Mouse (Mus musculus) megakaryocyte, embryonic 14.5 days (primary cell): ENCODE data around the gene Cyp4f16.

Source experiments
- FLI1 ChIP-seq: IDR thresholded peaks from 2 replicates; pipeline ENCODE4 v1.6.1; 2012; ENCODE audit warnings: low read length, inconsistent platforms, mixed read lengths
- GATA1 ChIP-seq: IDR thresholded peaks from 3 replicates; pipeline ENCODE4 v1.6.1; 2012; ENCODE audit warnings: mixed read lengths, low read length, inconsistent platforms, borderline replicate concordance

GRCm38 (mm10) chr17:32501051-32501450 is 35.3 kb upstream of the Cyp4f16 start:
- TF ChIP-seq GATA1 (no peak), FLI1 (no peak)
